Mouse (Mus musculus) kidney, adult 2 months (tissue): ENCODE measurements around the gene Zfp488.

Experiments
- CTCF ChIP-seq: fragments of 200-500 bp; conservative IDR thresholded peaks from 2 replicates; pipeline ENCODE4 v1.5.1; 2011; ENCODE audit warnings: low read depth, mild to moderate bottlenecking, control low read depth, low read length, moderate library complexity, mixed read lengths; ENCODE audit not compliant: insufficient read depth, insufficient read length
- POLR2A ChIP-seq: fragments of 200-500 bp; IDR thresholded peaks from one replicate; pipeline ENCODE4 v1.6.1; 2011; ENCODE audit warnings: low read depth, low read length, control low read depth

GRCm38 (mm10) chr14:33923168-33924070 is 55.1 kb downstream of the Zfp488 start, which contains the start of gene Gdf10:
- no peak for TF ChIP-seq POLR2A
- TF ChIP-seq CTCF = no peak
